Mouse (Mus musculus) limb, embryonic 14.5 days (tissue): ENCODE measurements at regions not wholly inside any gene's neighbourhood (a gene's known extent, or its start where the extent isn't known, plus 50 kb on each side); places are given as distances from the start of the nearest gene placed in this dataset.

Experiments used
- ATAC-seq: fragments of 200-750 bp; cut with Nextera tagmentation; 2 replicates; pipeline ENCODE4 v1.8.0; 2017; ENCODE audit warnings: low read depth, moderate number of reproducible peaks, moderate TSS enrichment; ENCODE audit not compliant: low FRiP score
- DNase-seq: peaks from one replicate; pipeline ENCODE4 v3.0.0-alpha.2; 2015; ENCODE audit warnings: low spot score
- H3K27ac ChIP-seq: fragments of 300-500 bp; sonication (generic); replicated peaks from 2 replicates; pipeline ENCODE4 v1.5.1; 2014; ENCODE audit warnings: low read depth, mild to moderate bottlenecking, low read length, moderate library complexity, mixed read lengths
- H3K27me3 ChIP-seq: fragments of 300-500 bp; sonication (generic); 2 replicates; pipeline ENCODE4 v1.6.1; 2014; ENCODE audit warnings: low read length, mixed read lengths; ENCODE audit not compliant: control insufficient read depth, insufficient read depth
- H3K36me3 ChIP-seq: fragments of 300-500 bp; sonication (generic); 2 replicates; pipeline ENCODE4 v1.6.1; 2014; ENCODE audit warnings: mild to moderate bottlenecking, low read length, moderate library complexity, mixed read lengths; ENCODE audit not compliant: control insufficient read depth, insufficient read depth
- H3K4me1 ChIP-seq: fragments of 300-500 bp; sonication (generic); 2 replicates; pipeline ENCODE4 v1.6.1; 2014; ENCODE audit warnings: antibody characterized with exemption, low read length, mixed read lengths; ENCODE audit not compliant: control insufficient read depth, insufficient read depth
- H3K4me2 ChIP-seq: fragments of 300-500 bp; sonication (generic); replicated peaks from 2 replicates; pipeline ENCODE4 v1.6.1; 2014; ENCODE audit warnings: low read depth, mild to moderate bottlenecking, low read length, moderate library complexity; ENCODE audit not compliant: severe bottlenecking
- H3K4me3 ChIP-seq: fragments of 300-500 bp; sonication (generic); replicated peaks from 2 replicates; pipeline ENCODE4 v1.5.1; 2014; ENCODE audit warnings: low read length
- H3K9ac ChIP-seq: fragments of 300-500 bp; sonication (generic); 2 replicates; pipeline ENCODE4 v1.6.1; 2014; ENCODE audit warnings: mild to moderate bottlenecking, low read depth, low read length, moderate library complexity; ENCODE audit not compliant: severe bottlenecking
- H3K9me3 ChIP-seq: fragments of 300-500 bp; sonication (generic); 2 replicates; pipeline ENCODE4 v1.6.1; 2016; ENCODE audit warnings: low read length; ENCODE audit not compliant: control insufficient read depth
- POLR2A ChIP-seq: fragments of 200-500 bp; IDR thresholded peaks from 2 replicates; pipeline ENCODE4 v1.8.0; 2012; ENCODE audit warnings: inconsistent platforms, mild to moderate bottlenecking, moderate library complexity, borderline replicate concordance; ENCODE audit not compliant: insufficient read depth, insufficient read length; ENCODE audit errors: extremely low read depth
- WGBS: fragments of 180-500 bp; shearing (Covaris S2); extraction: QIAGEN DNeasy Blood & Tissue Kit; methylation state at CpG from one replicate; pipeline ENCODE4 v1.1.7; 2014; 5-methylcytosine and 5-hydroxymethylcytosine counted together

DNA sequence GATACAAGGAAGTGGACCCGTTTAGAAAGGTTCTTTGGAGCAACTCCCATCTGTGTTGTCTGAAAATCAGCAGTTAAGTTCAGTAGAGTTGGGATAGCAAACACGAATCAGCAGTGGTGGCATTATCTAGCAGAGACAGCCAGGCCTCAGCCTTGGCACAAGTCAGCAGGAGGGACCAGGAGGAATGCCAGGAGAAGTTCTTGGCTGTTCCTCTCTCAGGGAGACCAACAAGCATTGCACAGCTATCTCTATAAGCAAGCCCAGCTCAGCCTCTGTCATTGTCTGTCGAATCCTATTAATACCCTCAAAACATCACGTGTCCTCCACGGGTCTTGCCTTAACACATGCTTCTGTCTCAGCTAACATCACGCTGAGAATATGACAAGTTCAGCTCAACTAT, 219.8 kb downstream of the Gm19935 start:
- WGBS = 85% methylated on average over 6 of the region's 6 CpGs
- TF ChIP-seq POLR2A = no peak
- Histone ChIP-seq H3K4me1 (no peaks in the 10 kb centered on the region), H3K27ac (no peak overlapping the region), H3K27me3 (no peaks in the 10 kb centered on the region), H3K4me3 (no peak overlapping the region), H3K9me3 (no peaks in the 10 kb centered on the region), H3K4me2 (no peak overlapping the region), H3K36me3 (no peaks in the 10 kb centered on the region), H3K9ac (no peak overlapping the region)
- no peak for DNase-seq
- no peak for ATAC-seq

DNA sequence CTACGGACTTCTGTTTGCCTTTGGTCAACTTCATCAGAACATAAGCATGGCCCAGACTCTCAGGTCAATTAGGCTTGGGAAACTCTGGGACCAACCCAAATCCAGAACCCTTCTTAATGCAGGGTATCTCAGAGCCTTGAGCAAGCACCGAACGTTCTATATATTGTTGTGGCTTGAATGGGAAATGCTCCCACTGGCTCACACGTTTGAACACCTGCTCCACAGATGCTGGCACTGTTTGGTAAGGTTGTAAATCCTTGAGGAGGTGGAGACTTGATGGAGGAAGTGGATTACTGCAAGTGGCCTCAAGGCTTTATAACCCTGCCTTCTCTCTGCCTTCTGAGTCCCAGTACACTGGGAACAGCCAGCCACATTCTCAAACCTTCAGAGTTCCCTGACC, 231.3 kb upstream of the Tox3 start:
- no peak for ATAC-seq
- H3K4me3 ChIP-seq = no peak overlapping the region
- 57% methylated on average over 4 of the region's 4 CpGs for WGBS

DNA sequence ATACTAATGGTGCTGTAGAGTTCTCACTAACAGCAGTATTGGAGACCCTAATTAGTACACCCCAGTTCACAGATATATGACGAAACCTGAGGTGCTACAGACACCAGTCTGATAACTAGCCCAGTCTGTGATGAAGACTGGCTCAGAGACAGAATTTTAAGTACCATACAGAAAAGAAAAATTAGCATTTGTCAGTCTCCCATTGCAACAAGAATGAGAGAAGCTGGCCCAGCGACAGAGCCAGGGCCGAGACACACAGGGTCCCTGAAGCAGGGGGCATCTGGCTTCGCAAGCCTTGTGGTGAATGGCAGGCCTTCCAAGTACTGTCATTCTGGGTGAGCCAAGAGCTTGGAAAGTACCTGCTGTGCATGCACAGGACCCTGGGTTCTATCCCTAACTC, 228.8 kb upstream of the Tox3 start:
- no peak for ATAC-seq
- H3K4me2 ChIP-seq = no peak overlapping the region
- WGBS = 84% methylated on average over 4 of the region's 4 CpGs
- no peaks in the 10 kb centered on the region for H3K27me3 ChIP-seq
- H3K9ac ChIP-seq = no peak overlapping the region
- H3K27ac ChIP-seq = no peak overlapping the region
- TF ChIP-seq POLR2A = no peak
- no peak for DNase-seq
- no peak overlapping the region for H3K4me3 ChIP-seq
- H3K4me1 ChIP-seq = no peaks in the 10 kb centered on the region
- H3K9me3 ChIP-seq = no peaks in the 10 kb centered on the region
- H3K36me3 ChIP-seq = no peaks in the 10 kb centered on the region

More for the DNA sequence above, 231.3 kb upstream of the Tox3 start:
- no peaks in the 10 kb centered on the region for H3K9me3 ChIP-seq
- H3K4me2 ChIP-seq = no peak overlapping the region
- H3K27ac ChIP-seq = no peak overlapping the region
- no peak for TF ChIP-seq POLR2A
- H3K36me3 ChIP-seq = no peaks in the 10 kb centered on the region
- H3K27me3 ChIP-seq = no peaks in the 10 kb centered on the region
- H3K9ac ChIP-seq = no peak overlapping the region
- no peak for DNase-seq
- H3K4me1 ChIP-seq = no peaks in the 10 kb centered on the region

DNA sequence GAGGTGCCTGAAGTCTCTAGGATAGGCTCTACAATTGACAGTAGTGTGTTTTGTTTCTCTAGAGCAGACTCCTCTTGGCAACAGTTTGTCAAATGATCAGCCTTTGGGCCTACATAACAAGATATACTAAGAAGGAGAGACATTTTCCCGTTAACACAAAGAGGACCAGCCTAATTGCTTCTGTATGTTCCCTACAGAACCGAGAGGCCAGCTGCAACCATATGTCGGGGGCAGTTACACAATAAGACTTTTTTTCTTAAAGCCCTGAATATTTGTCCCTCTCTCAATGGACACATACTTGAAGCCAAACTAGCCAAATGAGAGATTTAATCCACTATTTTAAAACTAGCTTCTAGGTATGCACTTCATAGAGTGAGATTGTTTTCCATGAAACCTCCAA, 226.5 kb upstream of the Tox3 start:
- Histone ChIP-seq H3K36me3 (no peaks in the 10 kb centered on the region), H3K4me3 (no peak overlapping the region), H3K9me3 (no peaks in the 10 kb centered on the region), H3K9ac (no peak overlapping the region), H3K4me2 (no peak overlapping the region), H3K4me1 (no peaks in the 10 kb centered on the region), H3K27me3 (no peaks in the 10 kb centered on the region), H3K27ac (no peak overlapping the region)
- DNase-seq (no peak), ATAC-seq (no peak)
- TF ChIP-seq POLR2A = no peak
- 48% methylated on average over 3 of the region's 3 CpGs for WGBS

DNA sequence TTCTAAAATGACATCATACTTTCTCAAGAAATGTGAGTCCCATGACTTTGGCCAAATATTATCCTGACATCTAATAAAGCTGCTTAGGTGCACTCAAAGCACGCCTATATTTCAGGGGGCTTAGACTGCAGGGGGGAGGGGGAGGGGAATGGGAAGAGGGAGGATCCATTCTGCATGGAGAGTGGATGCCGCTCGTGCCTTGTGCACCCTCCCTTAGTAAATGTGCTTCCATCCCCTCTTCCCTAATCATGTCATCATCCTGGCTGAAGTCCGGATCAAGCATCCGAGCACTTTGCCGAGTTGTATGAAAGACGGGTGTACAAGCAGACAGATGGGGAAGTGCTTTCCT, 207.9 kb upstream of the Tox3 start:
- H3K4me1 ChIP-seq = no peaks in the 10 kb centered on the region
- H3K27me3 ChIP-seq = no peaks in the 10 kb centered on the region
- no peaks in the 10 kb centered on the region for H3K9me3 ChIP-seq
- no peak overlapping the region for H3K4me2 ChIP-seq
- no peak overlapping the region for H3K4me3 ChIP-seq
- no peak for TF ChIP-seq POLR2A
- no peak overlapping the region for H3K9ac ChIP-seq
- H3K36me3 ChIP-seq = no peaks in the 10 kb centered on the region
- H3K27ac ChIP-seq = no peak overlapping the region
- 68% methylated on average over 7 of the region's 7 CpGs for WGBS
- ATAC-seq (peak; percentile 68), DNase-seq (no peak)

DNA sequence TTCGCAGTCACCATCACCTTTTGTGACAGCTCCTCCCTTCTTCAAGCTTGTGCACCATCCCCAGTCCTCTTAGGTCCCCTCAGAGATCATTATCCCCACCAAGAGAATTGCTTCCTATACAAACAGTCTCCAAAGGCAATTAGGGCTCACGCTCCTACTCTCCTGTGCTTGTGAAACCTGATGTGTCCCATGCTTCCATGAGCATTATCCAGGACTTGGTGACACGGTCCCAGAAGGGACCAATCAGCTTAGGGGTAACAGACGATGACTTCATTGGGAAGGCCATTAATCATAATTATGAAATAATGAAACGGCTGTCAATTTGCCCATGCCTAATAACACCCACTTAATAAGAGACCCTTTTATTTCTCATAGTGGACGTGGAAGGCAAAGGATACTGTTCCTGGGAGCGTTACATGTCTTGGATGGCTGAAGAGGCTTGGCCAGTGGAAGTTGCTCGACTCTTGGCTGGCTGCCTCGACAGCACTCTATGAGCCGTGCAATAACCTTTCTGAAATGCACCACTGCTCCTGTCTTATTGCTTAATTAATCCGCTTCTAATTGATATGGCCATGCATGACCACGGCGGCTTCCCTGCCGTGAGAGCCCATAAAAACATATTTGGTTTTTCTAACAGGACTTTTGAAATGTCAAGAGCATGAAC, 207.4 kb upstream of the Tox3 start:
- no peaks in the 10 kb centered on the region for H3K4me1 ChIP-seq
- no peak for TF ChIP-seq POLR2A
- H3K4me2 ChIP-seq = no peak overlapping the region
- no peaks in the 10 kb centered on the region for H3K27me3 ChIP-seq
- H3K4me3 ChIP-seq = no peak overlapping the region
- no peak overlapping the region for H3K9ac ChIP-seq
- H3K36me3 ChIP-seq = no peaks in the 10 kb centered on the region
- DNase-seq (peak; percentile 7), ATAC-seq (peak; percentile 76)
- WGBS = 43% methylated on average over 14 of the region's 14 CpGs
- no peaks in the 10 kb centered on the region for H3K9me3 ChIP-seq
- H3K27ac ChIP-seq = no peak overlapping the region
